ENCODE assay signal across 21 mouse cellular contexts in genomic region chr8:11179869-11180268, GRCm38 (mm10).
"Had no signal": no experiment of that assay in that cellular context is flagged by ENCODE, and none has a peak within 500 bp of the region (broad histone marks: within the 10 kb centered on the region; RNA-seq: fewer than 3 reads in every experiment).

No protein-coding gene starts in this region.

- H3K36me3 ChIP-seq: liver, embryonic 15.5 days; lung, embryonic 15.5 days; midbrain, embryonic 10.5 days; midbrain, embryonic 12.5 days; neural tube, embryonic 13.5 days; neural tube, embryonic 15.5 days; stomach, embryonic 15.5 days had no signal

- H3K4me1 ChIP-seq: liver, embryonic 15.5 days; neural tube, embryonic 15.5 days had no signal

- ATAC-seq: liver, postnatal 0 days; lung, postnatal 0 days; midbrain, embryonic 16.5 days had no signal

- H3K4me3 ChIP-seq: liver, embryonic 15.5 days; lung, embryonic 15.5 days; midbrain, embryonic 10.5 days; midbrain, embryonic 12.5 days; myocyte; neural tube, embryonic 13.5 days; neural tube, embryonic 15.5 days; stomach, embryonic 15.5 days had no signal

- H3K27me3 ChIP-seq: liver, embryonic 15.5 days; lung, embryonic 15.5 days; midbrain, embryonic 12.5 days; neural tube, embryonic 13.5 days; neural tube, embryonic 15.5 days; stomach, embryonic 15.5 days had no signal

- H3K9me3 ChIP-seq: liver, embryonic 15.5 days; lung, embryonic 15.5 days; midbrain, embryonic 10.5 days; midbrain, embryonic 12.5 days; neural tube, embryonic 13.5 days; neural tube, embryonic 15.5 days; stomach, embryonic 15.5 days had no signal

- H3K27ac ChIP-seq: liver, embryonic 15.5 days; lung, embryonic 15.5 days; macrophage; midbrain, embryonic 10.5 days; midbrain, embryonic 12.5 days; neural tube, embryonic 13.5 days; neural tube, embryonic 15.5 days; stomach, embryonic 15.5 days; stomach, postnatal 0 days had no signal

- DNase-seq: liver, postnatal 0 days; lung, adult 2 months; lung, postnatal 14 days; lung, postnatal 36 days; midbrain, embryonic 14.5 days; right cerebral cortex, postnatal 14 days; thymus, adult 2 months; thymus, postnatal 25 days; thymus, postnatal 4 days had no signal
